ENCODE assay signal across 11 mouse cellular contexts in genomic region chr1:72827411-72828315, GRCm38 (mm10). TPM values are rescaled to one million over a fixed set of nuclear protein-coding genes. Genes with fewer than 3 reads are reported as not detected.
DNase-seq lines count a peak whose midpoint lies in the region; ATAC-seq and TF ChIP-seq lines count a peak whose summit lies in the region.
"Had no signal": no experiment of that assay in that cellular context is flagged by ENCODE, and none has a peak within 500 bp of the region (broad histone marks: within the 10 kb centered on the region; RNA-seq: fewer than 3 reads in every experiment).

No protein-coding gene starts in this region.

- H3K9ac ChIP-seq in heart, embryonic 11.5 days (ENCODE audit: low read depth, low read length): no peak overlapping the region
- H3K9ac ChIP-seq in ES-Bruce4 (ENCODE audit: low read depth, poor library complexity, severe bottlenecking): 0 out of 2 replicates have a peak overlapping the region, but pooled peaks have one; percentile 38
- peak overlapping the region; percentile 90 for H3K9ac ChIP-seq in forebrain, embryonic 13.5 days
- peak overlapping the region; percentile 63; the same call in 1 of the 2 replicates for H3K9ac ChIP-seq in limb, embryonic 14.5 days (ENCODE audit: low read depth, low read length, severe bottlenecking)

- peak; percentile 33; the same call in 1 of the 2 replicates for ATAC-seq in heart, embryonic 11.5 days (replicated peaks; ENCODE audit: insufficient number of reproducible peaks, low FRiP score, low TSS enrichment)
- peak; percentile 42 for ATAC-seq in forebrain, embryonic 13.5 days
- ATAC-seq in limb, embryonic 14.5 days (ENCODE audit: low FRiP score, low read depth): no peak
- ATAC-seq in erythroid progenitor cell, adult 5-6 weeks (replicated peaks; ENCODE audit: low FRiP score, poor library complexity, severe bottlenecking): no peak

- no peak overlapping the region for H3K27ac ChIP-seq in heart, embryonic 11.5 days (ENCODE audit: low read depth, low read length)
- H3K27ac ChIP-seq in ES-Bruce4 (ENCODE audit: insufficient read depth, low read length): peak overlapping the region; percentile 54
- H3K27ac ChIP-seq in forebrain, embryonic 13.5 days: peak overlapping the region; percentile 88
- H3K27ac ChIP-seq in limb, embryonic 14.5 days (replicated peaks; ENCODE audit: low read depth, low read length): no peak overlapping the region

- no peak for TF ChIP-seq CTCF in ES-Bruce4 (IDR thresholded peaks at IDR 0.05; ENCODE audit: low read depth, low read length)

- 0 out of 2 replicates have a peak overlapping the region, but pooled peaks have one; percentile 54 for H3K4me3 ChIP-seq in heart, embryonic 11.5 days (ENCODE audit: low read depth, low read length)
- H3K4me3 ChIP-seq in ES-Bruce4 (ENCODE audit: low read depth, low read length): peak overlapping the region; percentile 25; the same call in 1 of the 2 replicates
- peak overlapping the region; percentile 75 for H3K4me3 ChIP-seq in forebrain, embryonic 13.5 days
- H3K4me3 ChIP-seq in limb, embryonic 14.5 days (replicated peaks; ENCODE audit: low read length): peak overlapping the region; percentile 66

- WGBS in heart, embryonic 11.5 days (ENCODE audit: insufficient replicate concordance): 16% methylated on average over 12 of the region's 12 CpGs
- WGBS in forebrain, embryonic 13.5 days: 14% methylated on average over 12 of the region's 12 CpGs
- WGBS in limb, embryonic 14.5 days: 17% methylated on average over 12 of the region's 12 CpGs

- TF ChIP-seq POLR2A in ES-Bruce4 (IDR thresholded peaks at IDR 0.05; ENCODE audit: insufficient read depth, low read length): no peak
- no peak for TF ChIP-seq POLR2A in limb, embryonic 14.5 days (IDR thresholded peaks at IDR 0.05; ENCODE audit: borderline replicate concordance, extremely low read depth, insufficient read depth, insufficient read length)

- peaks cover 14% of the 10 kb centered on the region; the same call in 1 of the 2 replicates for H3K4me1 ChIP-seq in heart, embryonic 11.5 days (ENCODE audit: control insufficient read depth, insufficient read depth, low read length)
- peaks cover 12% of the 10 kb centered on the region for H3K4me1 ChIP-seq in ES-Bruce4 (ENCODE audit: control insufficient read depth, insufficient read depth, low read length)
- H3K4me1 ChIP-seq in forebrain, embryonic 13.5 days: peaks cover 44% of the 10 kb centered on the region
- peaks cover 26% of the 10 kb centered on the region for H3K4me1 ChIP-seq in limb, embryonic 14.5 days (ENCODE audit: control insufficient read depth, insufficient read depth, low read length)

- H3K4me2 ChIP-seq in heart, embryonic 11.5 days: peak overlapping the region; percentile 79
- peak overlapping the region; percentile 76 for H3K4me2 ChIP-seq in forebrain, embryonic 13.5 days
- H3K4me2 ChIP-seq in limb, embryonic 14.5 days (replicated peaks; ENCODE audit: low read depth, low read length, severe bottlenecking): peak overlapping the region; percentile 96

- H3K9me3 ChIP-seq in heart, embryonic 11.5 days (replicated peaks; ENCODE audit: control insufficient read depth, low read length): no peaks in the 10 kb centered on the region
- H3K9me3 ChIP-seq in ES-Bruce4 (replicated peaks; ENCODE audit: control insufficient read depth, insufficient read depth, low read length, poor library complexity, severe bottlenecking): no peaks in the 10 kb centered on the region
- 0 out of 2 replicates have a peak, but pooled peaks cover 3% of the 10 kb centered on the region for H3K9me3 ChIP-seq in forebrain, embryonic 13.5 days (replicated peaks)
- H3K9me3 ChIP-seq in limb, embryonic 14.5 days (ENCODE audit: control insufficient read depth, low read length): no peaks in the 10 kb centered on the region

- peak; percentile 60; the same call in 1 of the 2 replicates for TF ChIP-seq EP300 in ES-Bruce4 (IDR thresholded peaks at IDR 0.05; ENCODE audit: insufficient read depth, low read depth, low read length)

- H3K36me3 ChIP-seq in heart, embryonic 11.5 days (ENCODE audit: control insufficient read depth, insufficient read depth, low read length): no peaks in the 10 kb centered on the region
- peaks cover 9% of the 10 kb centered on the region for H3K36me3 ChIP-seq in ES-Bruce4 (ENCODE audit: control insufficient read depth, insufficient read depth, low read length, poor library complexity, severe bottlenecking)
- H3K36me3 ChIP-seq in forebrain, embryonic 13.5 days (ENCODE audit: poor library complexity, severe bottlenecking): peaks cover 25% of the 10 kb centered on the region
- H3K36me3 ChIP-seq in limb, embryonic 14.5 days (ENCODE audit: control insufficient read depth, insufficient read depth, low read length): peaks cover 11% of the 10 kb centered on the region; the same call in 1 of the 2 replicates

- H3K27me3 ChIP-seq in heart, embryonic 11.5 days (ENCODE audit: control insufficient read depth, insufficient read depth, low read length): peaks cover 9% of the 10 kb centered on the region; the same call in 1 of the 2 replicates
- no peaks in the 10 kb centered on the region for H3K27me3 ChIP-seq in ES-Bruce4 (ENCODE audit: control insufficient read depth, insufficient read depth, low read length, poor library complexity, severe bottlenecking)
- H3K27me3 ChIP-seq in forebrain, embryonic 13.5 days: no peaks in the 10 kb centered on the region
- no peaks in the 10 kb centered on the region for H3K27me3 ChIP-seq in limb, embryonic 14.5 days (ENCODE audit: control insufficient read depth, insufficient read depth, low read length)

- DNase-seq in heart, adult 11 months: no peak
- no peak for DNase-seq in limb, embryonic 14.5 days (ENCODE audit: low spot score)
- DNase-seq in thymus, postnatal 14 days: no peak
- DNase-seq in ovary, adult 18-20 months (ENCODE audit: low spot score): no peak
- DNase-seq: adrenal gland, adult 2 months; B cell, adult 2 months; kidney, adult 8-10 months had no signal

RNA-seq across cellular contexts. Expression of gene Igfbp2, which starts 3.4 kb away (rescaled TPM):
- 87.8 and 88.7 TPM in 2 replicates for polyA plus RNA-seq in heart, embryonic 11.5 days (2014; fragmentation: Nextera tagmentation; extraction: Ambion mirVana)
- 537 and 588 TPM in 2 replicates for polyA plus RNA-seq in ES-Bruce4 (2011; ENCODE audit: insufficient read depth, insufficient read length, low read depth, missing spikeins)
- 319 and 349 TPM in 2 replicates for polyA plus RNA-seq in forebrain, embryonic 13.5 days (2015; fragmentation: Nextera tagmentation; extraction: Ambion mirVana)
- polyA plus RNA-seq in limb, embryonic 14.5 days (2012; rRNA removed): 287 and 384 TPM in 2 replicates
- 343 and 395 TPM in 2 replicates for polyA plus RNA-seq in limb, embryonic 14.5 days (2014; fragmentation: Nextera tagmentation; extraction: Ambion mirVana)
- total RNA-seq in erythroid progenitor cell, adult 5-6 weeks (2015; ENCODE audit: low replicate concordance): not detected in 2 replicates
- not detected in 2 replicates for total RNA-seq in erythroid progenitor cell, adult 5-6 weeks (2017; ENCODE audit: low replicate concordance)

RNA-seq across cellular contexts. Expression of gene Igfbp5, which starts 47.0 kb away (rescaled TPM):
- polyA plus RNA-seq in heart, embryonic 11.5 days (2014; fragmentation: Nextera tagmentation; extraction: Ambion mirVana): 118 and 133 TPM in 2 replicates
- 0.99 TPM in 2 replicates for polyA plus RNA-seq in ES-Bruce4 (2011; ENCODE audit: insufficient read depth, insufficient read length, low read depth, missing spikeins)
- polyA plus RNA-seq in forebrain, embryonic 13.5 days (2015; fragmentation: Nextera tagmentation; extraction: Ambion mirVana): 20.9 and 30.9 TPM in 2 replicates
- 332 and 333 TPM in 2 replicates for polyA plus RNA-seq in limb, embryonic 14.5 days (2012; rRNA removed)
- 114 and 118 TPM in 2 replicates for polyA plus RNA-seq in limb, embryonic 14.5 days (2014; fragmentation: Nextera tagmentation; extraction: Ambion mirVana)
- 6.5 and 10.1 TPM in 2 replicates for total RNA-seq in erythroid progenitor cell, adult 5-6 weeks (2015; ENCODE audit: low replicate concordance)
- total RNA-seq in erythroid progenitor cell, adult 5-6 weeks (2017; ENCODE audit: low replicate concordance): 4.6 and 4.7 TPM in 2 replicates

Comparison
In these comparisons a context has a peak if more than half of its experiments do, and no peak if none do; other contexts are left out.
1. ATAC-seq: peak in heart, embryonic 11.5 days (single experiment) and forebrain, embryonic 13.5 days (single experiment); none in limb, embryonic 14.5 days (single experiment) and erythroid progenitor cell, adult 5-6 weeks (single experiment).
2. H3K27ac ChIP-seq: peak in ES-Bruce4 (single experiment) and forebrain, embryonic 13.5 days (single experiment); none in heart, embryonic 11.5 days (single experiment) and limb, embryonic 14.5 days (single experiment).
3. H3K4me3 ChIP-seq: peak in every context shown above with its lines; median percentile 75 in forebrain, embryonic 13.5 days; 66 in limb, embryonic 14.5 days; 54 in heart, embryonic 11.5 days; 25 in ES-Bruce4.
4. RNA of gene Igfbp5, which starts 47.0 kb away (polyA plus RNA-seq): 114 to 333 TPM in limb, embryonic 14.5 days, 118 to 133 TPM in heart, embryonic 11.5 days and 20.9 to 30.9 TPM in forebrain, embryonic 13.5 days; 0.99 TPM in ES-Bruce4; every median in the first group is over 10 times any median in the second.
5. Peak in every context shown above with its lines, with median percentiles within 50 percentile points of each other: H3K4me2 ChIP-seq.